Mouse (Mus musculus) naive thymus-derived CD4-positive, alpha-beta T cell, adult 5 months (primary cell): ENCODE measurements around the gene Il4i1. TPM values are rescaled to one million over a fixed set of nuclear protein-coding genes. Genes with fewer than 3 reads are reported as not detected.

Experiments
- polyA plus RNA-seq: library from polyadenylated mRNA; unstranded; fragments of 100-300 nt; shearing (Covaris generic); gene quantifications from one replicate; pipeline ENCODE4 v1.2.1, GENCODE M21; 2017

Il4i1 gene
- polyA plus RNA-seq, result 0.85 TPM

DNA sequence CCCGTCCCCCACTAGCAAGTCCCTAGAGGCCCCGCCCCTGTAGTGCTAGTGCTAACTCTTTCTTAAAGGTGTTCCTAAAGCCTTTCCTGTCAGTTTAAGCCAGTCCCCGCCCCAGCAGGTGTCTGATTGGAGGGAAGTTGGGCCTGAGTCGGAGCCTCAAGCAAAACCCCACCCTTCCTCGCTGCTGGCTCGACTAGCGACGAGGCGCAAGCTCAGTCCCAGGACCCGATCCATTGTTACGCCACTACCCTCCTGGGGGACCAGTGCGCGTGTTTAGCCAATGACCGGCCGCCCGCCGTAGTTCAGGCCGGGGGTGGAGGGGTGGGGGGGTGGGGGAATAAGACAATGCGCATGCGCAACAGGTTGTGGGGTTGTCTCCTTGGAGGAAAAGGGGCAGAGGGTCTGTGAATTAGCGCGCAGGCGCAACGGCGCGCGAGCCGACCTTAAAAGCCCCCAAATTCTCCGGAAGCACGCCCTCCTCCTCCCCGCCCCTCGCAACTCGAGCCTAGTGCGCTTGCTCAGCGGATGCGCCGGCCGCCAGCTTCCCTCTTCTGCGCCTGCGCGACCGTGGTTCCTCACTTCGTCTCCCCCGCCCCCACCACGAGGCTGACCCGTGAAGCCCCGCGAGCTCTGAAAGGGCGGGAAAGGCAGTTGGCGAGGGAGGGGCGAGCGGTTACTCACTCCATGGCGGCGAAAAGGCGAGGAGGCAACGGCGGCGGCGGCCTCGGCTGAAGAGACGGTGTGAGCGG is at the start of gene Il4i1, which contains the start of gene Nup62:
Gene Il4i1, plus strand, starts transcription at position 667 of the 749 bp plus-strand sequence.
Gene Nup62, plus strand, starts transcription at position 368 of the 749 bp plus-strand sequence.

DNA sequence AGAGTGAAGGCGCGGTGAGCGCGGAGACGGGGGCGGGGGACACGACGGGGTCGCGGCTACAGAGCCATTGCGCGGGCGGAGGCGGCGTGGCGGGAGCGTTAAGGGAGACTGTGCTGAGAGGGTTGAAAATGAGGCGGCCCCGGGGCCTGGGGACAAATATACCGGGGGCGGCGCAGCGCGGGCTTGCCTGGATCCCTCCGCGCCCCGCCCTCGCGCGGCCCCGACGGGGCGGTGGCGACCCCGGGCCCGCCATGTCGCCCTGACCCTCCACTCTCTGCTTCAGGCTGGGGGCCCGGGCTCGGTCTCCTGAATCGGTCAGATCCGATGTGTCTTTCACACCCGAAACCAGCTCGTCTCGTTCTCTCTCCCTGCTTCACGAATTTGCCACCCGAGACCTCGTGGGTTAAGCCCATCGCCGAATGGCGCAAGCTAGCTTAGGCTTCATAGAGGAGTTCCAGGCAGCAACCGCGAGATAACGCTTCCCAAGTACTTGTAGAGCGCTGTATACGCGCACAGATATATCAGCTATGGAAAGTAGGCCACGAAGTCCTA is 359 bp downstream of the Il4i1 start, which contains the start of gene Atf5:
Gene Atf5, minus strand, starts transcription at position 189 of the 552 bp plus-strand sequence.

DNA sequence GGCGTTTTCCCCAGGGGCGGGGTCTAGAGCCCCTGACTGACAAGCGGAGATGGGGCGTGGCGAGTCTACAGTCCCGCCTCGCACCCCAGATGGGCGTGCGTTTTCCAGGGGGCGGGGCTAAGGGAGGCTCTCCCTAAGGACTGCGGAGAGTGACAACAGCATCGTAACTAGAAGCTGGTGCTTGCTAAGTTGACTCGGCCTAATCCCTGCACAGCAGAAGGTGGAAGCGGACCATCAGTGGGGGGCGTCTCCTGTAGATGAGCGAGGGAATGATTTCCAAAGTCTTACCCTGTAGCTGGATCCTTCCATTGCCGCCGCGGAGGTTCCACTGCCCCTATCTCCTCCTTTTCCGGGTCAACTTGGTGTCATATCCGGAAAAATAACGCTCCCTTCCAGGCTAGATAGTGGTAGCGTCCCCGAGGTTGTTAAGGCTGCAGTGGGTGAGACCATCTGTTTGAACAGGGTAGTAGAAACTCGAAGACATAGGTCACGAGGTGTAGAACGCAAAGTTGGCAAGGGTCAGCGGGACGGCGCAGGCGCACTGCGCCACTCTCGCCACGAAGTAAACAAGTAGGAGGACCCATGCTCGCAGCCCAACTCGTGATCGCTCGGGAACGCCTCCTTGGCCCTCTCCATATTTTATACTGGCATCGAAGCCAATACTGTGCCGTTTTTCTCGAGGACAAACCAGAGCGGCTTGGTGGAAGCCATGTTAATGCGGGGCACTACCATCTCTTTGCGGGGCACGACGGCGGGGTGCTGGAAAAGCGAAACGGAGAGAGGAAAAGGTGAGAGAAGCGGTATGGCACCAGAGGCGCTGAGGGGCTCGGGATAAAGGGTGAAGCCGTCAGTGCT is 32.6 kb downstream of the Il4i1 start, which contains the start of the genes Akt1s1 and Tbc1d17:
Gene Akt1s1, plus strand, starts transcription at position 431 of the 855 bp plus-strand sequence.
Gene Tbc1d17, minus strand, starts transcription at position 519 of the 855 bp plus-strand sequence.

DNA sequence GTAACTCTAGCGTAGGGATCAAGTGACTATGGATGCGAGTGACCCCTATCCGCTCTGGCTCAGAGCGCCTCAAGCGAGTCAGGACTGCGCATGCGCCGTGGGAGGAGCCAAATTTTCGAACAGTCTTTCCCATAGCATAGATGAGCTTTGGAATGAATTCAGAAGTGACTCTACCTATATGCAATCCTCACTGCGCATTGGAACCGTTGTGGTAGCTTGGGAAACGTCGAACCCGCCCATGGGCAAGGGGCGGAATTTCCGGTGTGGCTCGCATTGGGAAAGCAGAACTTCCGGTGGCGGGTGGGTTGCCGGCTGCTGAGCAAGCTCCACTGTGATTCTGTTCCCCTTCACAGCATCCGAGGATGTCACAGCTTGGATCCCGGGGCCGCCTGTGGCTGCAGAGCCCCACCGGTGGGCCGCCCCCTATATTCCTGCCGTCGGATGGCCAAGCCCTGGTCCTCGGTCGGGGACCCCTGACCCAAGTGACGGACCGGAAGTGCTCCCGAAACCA is 40.9 kb downstream of the Il4i1 start, which contains the start of gene Pnkp:
Gene Pnkp, plus strand, starts transcription at position 98 of the 511 bp plus-strand sequence.

DNA sequence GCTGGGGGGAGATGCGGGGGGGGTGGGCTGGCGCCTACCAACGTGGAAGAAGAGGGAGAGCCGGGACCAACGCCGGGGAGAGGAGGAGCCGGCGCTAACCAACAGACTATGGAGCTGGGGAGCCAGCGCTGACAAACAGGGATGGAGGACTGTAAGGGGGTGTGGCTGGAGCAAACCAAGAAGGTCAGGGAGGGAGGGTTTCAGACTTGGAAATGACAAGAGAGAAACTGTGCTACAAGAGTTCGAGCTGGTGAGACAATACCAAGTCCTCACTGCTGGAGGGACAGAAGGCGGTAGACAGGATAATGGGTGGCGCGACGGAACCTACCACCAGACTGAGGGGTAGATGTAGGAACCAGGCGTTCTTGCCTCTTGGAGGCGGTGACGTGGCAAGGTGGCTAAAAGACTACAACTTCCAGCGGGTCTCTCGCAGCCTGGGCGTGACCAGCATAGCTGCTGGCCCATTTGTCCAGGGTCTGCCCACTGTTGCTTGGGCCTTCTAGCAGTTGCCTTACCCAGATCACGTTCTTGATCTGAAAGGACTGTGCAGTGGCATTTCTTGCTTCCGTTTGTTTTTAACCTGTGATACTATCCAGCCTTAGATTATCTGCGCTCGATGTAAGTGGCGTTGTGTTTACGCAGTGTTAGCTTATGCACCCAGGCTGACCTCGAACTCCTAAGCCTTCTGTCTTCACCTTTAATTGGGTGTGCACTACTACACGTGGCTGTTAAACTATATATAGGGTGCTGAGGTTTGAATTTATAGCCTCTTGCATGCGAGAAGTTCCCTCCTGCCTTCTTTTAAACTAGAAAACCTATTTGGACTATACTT is 53.7 kb downstream of the Il4i1 start, which contains the start of gene Ptov1:
Gene Ptov1, minus strand, starts transcription at position 92 of the 832 bp plus-strand sequence.

Other genes starting within 250 kb of the Il4i1 start
- not detected for gene Napsa, start 244.0 kb upstream of the Il4i1 start, polyA plus RNA-seq
- not detected for gene Kcnc3, start 225.7 kb upstream of the Il4i1 start, polyA plus RNA-seq
- gene Myh14, start 145.5 kb upstream of the Il4i1 start, polyA plus RNA-seq, result not detected
- not detected for gene Izumo2, start 107.6 kb upstream of the Il4i1 start, polyA plus RNA-seq
- 95.9 TPM for gene Vrk3, start 68.0 kb upstream of the Il4i1 start, polyA plus RNA-seq
- 0.73 TPM for gene Zfp473, start 65.3 kb upstream of the Il4i1 start, polyA plus RNA-seq
- gene Nup62, start 299 bp upstream of the Il4i1 start, polyA plus RNA-seq, result 37.1 TPM
- 0.70 TPM for gene Atf5, start 271 bp downstream of the Il4i1 start, polyA plus RNA-seq
- 35.2 TPM for gene Akt1s1, start 32.6 kb downstream of the Il4i1 start, polyA plus RNA-seq
- 133 TPM for gene Tbc1d17, start 32.7 kb downstream of the Il4i1 start, polyA plus RNA-seq
- gene Pnkp, start 40.8 kb downstream of the Il4i1 start, polyA plus RNA-seq, result 57.0 TPM
- gene Ptov1, start 53.4 kb downstream of the Il4i1 start, polyA plus RNA-seq, result 40.0 TPM
- gene Med25, start 76.3 kb downstream of the Il4i1 start, polyA plus RNA-seq, result 48.6 TPM
- 20.9 TPM for gene Fuz, start 79.7 kb downstream of the Il4i1 start, polyA plus RNA-seq
- 53.1 TPM for gene Ap2a1, start 113.1 kb downstream of the Il4i1 start, polyA plus RNA-seq
- not detected for gene Tsks, start 126.8 kb downstream of the Il4i1 start, polyA plus RNA-seq
- gene Cpt1c, start 158.5 kb downstream of the Il4i1 start, polyA plus RNA-seq, result not detected
- gene Prmt1, start 170.2 kb downstream of the Il4i1 start, polyA plus RNA-seq, result 161 TPM
- 172 TPM for gene Irf3, start 181.3 kb downstream of the Il4i1 start, polyA plus RNA-seq
- gene Bcl2l12, start 182.3 kb downstream of the Il4i1 start, polyA plus RNA-seq, result 17.5 TPM
- gene Scaf1, start 200.0 kb downstream of the Il4i1 start, polyA plus RNA-seq, result 27.3 TPM
- gene Rras, start 201.6 kb downstream of the Il4i1 start, polyA plus RNA-seq, result 11.5 TPM
- 2.2 TPM for gene Prr12, start 236.5 kb downstream of the Il4i1 start, polyA plus RNA-seq
- gene Nosip, start 246.0 kb downstream of the Il4i1 start, polyA plus RNA-seq, result 104 TPM
- gene Prrg2, start 246.3 kb downstream of the Il4i1 start, polyA plus RNA-seq, result 1.7 TPM